Mouse (Mus musculus): ENCODE measurements around the gene Blvrb. TPM values are rescaled to one million over a fixed set of nuclear protein-coding genes. Genes with fewer than 3 reads are reported as not detected.
"Not testable (repeated sequence)": the region's sequence is repeated elsewhere in the genome, so short reads cannot be mapped to it uniquely, and the experiment has no call there.

Blvrb gene
- polyA plus RNA-seq, 1 experiment from 2014 or later: 16.8 TPM

DNA sequence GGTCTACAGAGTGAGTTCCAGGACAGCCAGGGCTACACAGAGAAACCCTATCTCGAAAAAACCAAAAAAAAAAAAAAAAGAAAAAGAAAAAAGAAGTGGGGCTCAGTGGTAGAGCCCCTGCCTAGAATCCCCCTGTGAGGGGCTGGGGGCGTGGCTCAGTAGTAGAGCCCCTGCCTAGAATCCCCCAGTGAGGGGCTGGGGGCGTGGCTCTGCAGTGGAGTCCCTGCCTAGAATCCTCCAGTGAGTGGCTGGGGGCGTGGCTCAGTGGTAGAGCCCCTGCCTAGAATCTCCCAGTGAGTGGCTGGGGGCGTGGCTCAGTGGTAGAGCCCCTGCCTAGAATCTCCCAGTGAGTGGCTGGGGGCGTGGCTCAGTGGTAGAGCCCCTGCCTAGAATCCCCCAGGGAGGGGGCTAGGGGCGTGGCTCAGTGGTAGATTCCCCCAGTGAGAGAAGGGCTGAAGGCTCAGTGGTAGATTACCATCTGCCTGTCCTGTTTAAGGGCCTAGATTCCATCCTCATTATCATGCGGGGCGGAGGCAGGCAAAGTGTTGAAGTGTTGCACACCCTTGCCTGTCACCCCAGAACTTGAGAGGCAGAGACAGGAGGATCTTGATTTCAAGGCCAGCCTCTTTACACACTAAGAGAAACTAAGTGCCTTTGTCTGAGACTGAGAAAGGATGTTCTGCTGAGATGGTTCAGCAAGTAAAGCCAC is 47.0 kb downstream of the Blvrb start:
- H3K27ac ChIP-seq (ENCODE audit: low read length); H3K9ac ChIP-seq (replicated peaks; ENCODE audit: low read depth, low read length); H3K9me3 ChIP-seq (ENCODE audit: control insufficient read depth, low read length); H3K4me2 ChIP-seq (ENCODE audit: low read length); H3K36me3 ChIP-seq (ENCODE audit: control insufficient read depth, insufficient read depth); H3K27me3 ChIP-seq (replicated peaks; ENCODE audit: control insufficient read depth, insufficient read depth, low read length); H3K4me1 ChIP-seq (replicated peaks; ENCODE audit: control insufficient read depth, insufficient read depth, low read length); ATAC-seq; H3K4me3 ChIP-seq (replicated peaks; ENCODE audit: low read length): not testable (repeated sequence)
- WGBS: 88% methylated on average over 9 of the region's 9 CpGs

DNA sequence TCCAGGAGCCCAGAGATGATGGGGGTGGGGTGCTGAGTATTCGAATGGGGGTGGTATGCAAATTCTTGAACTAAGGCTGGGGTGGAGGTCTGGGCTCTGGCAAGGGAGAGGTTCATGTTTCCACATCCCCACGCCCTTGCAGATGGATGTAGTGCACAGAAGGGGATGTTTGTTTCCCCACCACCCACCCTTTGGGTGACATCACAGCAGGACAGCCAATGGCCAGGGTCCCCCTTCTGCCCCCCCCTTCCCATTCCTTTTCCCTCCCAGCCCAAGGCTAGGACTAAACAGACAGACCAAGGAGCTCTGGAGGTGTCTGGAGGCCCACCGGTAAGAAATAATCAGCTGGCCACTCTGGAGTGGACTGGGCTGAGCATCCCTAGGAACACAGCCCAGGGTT is 51.3 kb downstream of the Blvrb start, which contains the start of gene Prx:
Prx (plus strand) TSS at position 289 of the 400 bp plus-strand sequence.
- H3K9me3 ChIP-seq (ENCODE audit: control insufficient read depth, low read length): no peaks in the 10 kb centered on the region
- H3K9ac ChIP-seq (replicated peaks; ENCODE audit: low read depth, low read length): no peak within 1 kb of the TSS
- H3K27me3 ChIP-seq (replicated peaks; ENCODE audit: control insufficient read depth, insufficient read depth, low read length): no peaks in the 10 kb centered on the region
- 56% methylated on average over 3 of the region's 3 CpGs for WGBS
- H3K27ac ChIP-seq (ENCODE audit: low read length): no peak within 1 kb of the TSS
- H3K4me3 ChIP-seq (replicated peaks; ENCODE audit: low read length): no peak within 1 kb of the TSS
- H3K4me1 ChIP-seq (replicated peaks; ENCODE audit: control insufficient read depth, insufficient read depth, low read length): no peaks in the 10 kb centered on the region
- no peak within 1 kb of the TSS for H3K4me2 ChIP-seq (ENCODE audit: low read length)
- H3K36me3 ChIP-seq (ENCODE audit: control insufficient read depth, insufficient read depth): no peaks in the 10 kb centered on the region
- ATAC-seq: no peak

DNA sequence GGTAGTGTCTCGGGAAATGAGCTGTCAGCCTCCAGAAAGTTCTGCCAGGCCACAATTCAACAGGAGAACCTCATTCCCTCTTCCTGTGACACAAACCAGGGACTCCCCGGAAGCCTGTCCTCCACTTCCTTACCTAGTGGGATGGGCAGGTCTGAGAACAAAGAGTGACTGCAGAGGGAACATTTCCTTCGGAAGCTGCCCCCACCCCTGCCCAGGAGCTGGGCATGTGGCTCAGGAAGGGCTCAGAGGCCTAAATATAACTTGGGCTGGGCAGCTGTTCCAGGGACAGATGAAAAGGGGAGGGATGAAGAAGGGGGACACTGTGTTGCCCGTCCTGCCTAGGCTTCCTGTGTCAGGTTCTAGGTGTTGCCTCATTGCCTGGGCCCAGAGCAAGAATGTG is 53.8 kb downstream of the Blvrb start:
- Histone ChIP-seq H3K4me3 (replicated peaks; ENCODE audit: low read length) (no peak overlapping the region), H3K27ac (ENCODE audit: low read length) (no peak overlapping the region), H3K4me1 (replicated peaks; ENCODE audit: control insufficient read depth, insufficient read depth, low read length) (no peaks in the 10 kb centered on the region), H3K36me3 (ENCODE audit: control insufficient read depth, insufficient read depth) (no peaks in the 10 kb centered on the region), H3K9ac (replicated peaks; ENCODE audit: low read depth, low read length) (no peak overlapping the region), H3K4me2 (ENCODE audit: low read length) (no peak overlapping the region), H3K9me3 (ENCODE audit: control insufficient read depth, low read length) (no peaks in the 10 kb centered on the region), H3K27me3 (replicated peaks; ENCODE audit: control insufficient read depth, insufficient read depth, low read length) (no peaks in the 10 kb centered on the region)
- no peak for ATAC-seq
- WGBS: 74% methylated on average over 4 of the region's 4 CpGs

DNA sequence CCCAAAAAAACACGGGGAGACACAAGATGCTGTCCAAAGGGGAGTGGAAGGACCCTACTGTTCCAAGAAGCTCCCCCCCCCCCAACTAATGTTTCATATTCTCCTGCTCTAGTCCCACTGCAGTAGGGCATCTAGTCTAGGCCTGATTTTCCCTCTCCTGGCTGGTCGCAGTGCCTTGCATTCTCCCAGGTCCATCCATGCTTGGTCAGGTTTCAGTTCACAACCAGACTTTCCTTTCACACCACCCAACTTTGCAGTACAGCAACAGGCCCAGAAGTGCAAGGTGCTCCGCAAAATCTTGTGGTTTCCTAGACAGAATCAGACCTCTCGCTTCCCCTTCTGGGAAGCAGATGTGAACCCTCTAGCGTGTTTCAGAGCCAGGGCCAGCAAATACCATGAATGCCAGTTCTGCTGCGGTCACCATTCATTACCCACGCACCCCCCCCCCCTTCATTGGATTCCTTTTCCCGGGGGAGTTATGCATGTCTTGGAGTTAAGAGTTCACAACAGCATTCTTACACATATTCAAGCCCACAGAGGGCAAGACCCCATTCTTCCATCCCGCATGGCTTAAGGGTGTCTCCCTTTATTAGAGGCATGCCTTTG is 59.1 kb downstream of the Blvrb start:
- Histone ChIP-seq H3K27ac (ENCODE audit: low read length) (no peak overlapping the region), H3K9ac (replicated peaks; ENCODE audit: low read depth, low read length) (no peak overlapping the region), H3K27me3 (replicated peaks; ENCODE audit: control insufficient read depth, insufficient read depth, low read length) (no peaks in the 10 kb centered on the region), H3K4me3 (replicated peaks; ENCODE audit: low read length) (no peak overlapping the region), H3K9me3 (ENCODE audit: control insufficient read depth, low read length) (no peaks in the 10 kb centered on the region), H3K4me1 (replicated peaks; ENCODE audit: control insufficient read depth, insufficient read depth, low read length) (peaks cover 14% of the 10 kb centered on the region), H3K36me3 (ENCODE audit: control insufficient read depth, insufficient read depth) (no peaks in the 10 kb centered on the region), H3K4me2 (ENCODE audit: low read length) (peak overlapping the region; percentile 70; the same call in 1 of the 2 replicates)
- no peak for ATAC-seq
- WGBS: 56% methylated on average over 9 of the region's 9 CpGs

DNA sequence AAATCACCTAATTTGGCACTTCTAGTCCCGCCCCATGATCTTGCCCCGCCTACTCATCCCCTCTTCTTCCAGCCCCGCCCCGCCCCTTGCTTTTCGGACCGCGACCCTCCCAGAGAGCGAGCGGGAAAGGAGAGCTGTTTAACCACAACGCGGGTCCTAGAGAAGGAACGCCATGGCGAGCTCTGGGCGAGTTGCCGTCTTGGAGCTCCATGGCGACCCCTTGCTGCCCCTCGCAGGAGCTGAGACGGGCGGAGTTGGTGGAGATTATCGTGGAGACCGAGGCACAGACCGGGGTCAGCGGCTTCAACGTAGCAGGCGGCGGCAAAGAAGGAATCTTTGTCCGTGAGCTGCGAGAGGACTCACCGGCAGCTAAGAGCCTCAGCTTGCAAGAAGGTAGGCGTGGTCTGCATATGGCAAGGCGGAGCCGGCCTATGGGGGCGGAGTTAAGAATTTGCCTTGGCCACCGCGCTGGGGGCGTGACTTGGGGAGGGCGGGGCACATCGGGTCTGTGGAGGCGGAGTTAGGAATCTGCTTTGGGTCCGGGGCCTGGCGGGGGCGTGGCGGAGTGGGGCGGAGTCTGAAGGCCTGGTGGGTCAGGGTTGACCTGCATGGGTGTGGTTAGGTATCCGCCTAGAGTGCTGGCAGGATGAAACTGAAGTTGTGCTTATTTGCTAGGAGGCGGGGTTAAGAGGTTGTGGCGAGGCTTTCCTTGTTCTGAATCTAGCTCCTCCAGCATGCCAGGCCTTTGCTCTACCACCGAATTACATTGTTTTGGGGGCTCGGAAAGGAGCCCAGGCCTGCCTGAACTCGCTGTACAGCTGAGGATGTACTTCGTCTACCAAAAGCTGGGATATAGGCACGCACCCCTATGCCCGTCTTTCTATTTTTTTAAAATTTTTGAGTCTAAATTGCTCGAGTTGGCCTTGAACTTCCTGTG is 60.2 kb downstream of the Blvrb start:
- peak; percentile 90 for ATAC-seq

DNA sequence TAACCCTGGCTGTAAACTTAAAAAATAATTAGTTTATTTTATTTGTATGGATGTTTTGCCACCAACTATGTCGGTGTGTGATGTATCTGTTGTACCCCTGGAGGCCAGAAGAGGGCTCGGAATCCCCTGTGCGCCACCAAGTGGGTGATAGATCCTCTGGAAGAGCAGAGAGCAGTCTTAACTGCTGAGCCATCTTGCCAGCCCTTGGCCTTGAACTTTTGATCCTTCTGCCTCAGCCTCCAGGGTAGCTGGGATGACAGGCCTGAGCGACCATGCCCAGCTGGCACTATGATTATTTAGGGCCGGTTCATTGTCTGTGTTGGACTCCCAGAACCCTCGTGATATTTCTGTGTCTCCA is 60.8 kb downstream of the Blvrb start:
- Histone ChIP-seq H3K4me1 (replicated peaks; ENCODE audit: control insufficient read depth, insufficient read depth, low read length) (peaks cover 14% of the 10 kb centered on the region), H3K4me3 (replicated peaks; ENCODE audit: low read length) (no peak overlapping the region; the same call in 1 of the 2 replicates), H3K36me3 (ENCODE audit: control insufficient read depth, insufficient read depth) (no peaks in the 10 kb centered on the region), H3K9me3 (ENCODE audit: control insufficient read depth, low read length) (no peaks in the 10 kb centered on the region), H3K27me3 (replicated peaks; ENCODE audit: control insufficient read depth, insufficient read depth, low read length) (no peaks in the 10 kb centered on the region), H3K4me2 (ENCODE audit: low read length) (peak overlapping the region; percentile 70), H3K9ac (replicated peaks; ENCODE audit: low read depth, low read length) (no peak overlapping the region), H3K27ac (ENCODE audit: low read length) (no peak overlapping the region)
- 23% methylated on average over 6 of the region's 6 CpGs for WGBS
- peak; percentile 59 for ATAC-seq

More for the DNA sequence above, 60.2 kb downstream of the Blvrb start:
- Histone ChIP-seq H3K27ac (ENCODE audit: low read length) (peak overlapping the region; percentile 95), H3K36me3 (ENCODE audit: control insufficient read depth, insufficient read depth) (no peaks in the 10 kb centered on the region), H3K4me1 (replicated peaks; ENCODE audit: control insufficient read depth, insufficient read depth, low read length) (peaks cover 14% of the 10 kb centered on the region), H3K9ac (replicated peaks; ENCODE audit: low read depth, low read length) (peak overlapping the region; percentile 72), H3K4me3 (replicated peaks; ENCODE audit: low read length) (peak overlapping the region; percentile 67), H3K9me3 (ENCODE audit: control insufficient read depth, low read length) (no peaks in the 10 kb centered on the region), H3K4me2 (ENCODE audit: low read length) (peak overlapping the region; percentile 70), H3K27me3 (replicated peaks; ENCODE audit: control insufficient read depth, insufficient read depth, low read length) (no peaks in the 10 kb centered on the region)
- under 1% methylated on average over 54 of the region's 54 CpGs for whole genome bisulfite sequencing

DNA sequence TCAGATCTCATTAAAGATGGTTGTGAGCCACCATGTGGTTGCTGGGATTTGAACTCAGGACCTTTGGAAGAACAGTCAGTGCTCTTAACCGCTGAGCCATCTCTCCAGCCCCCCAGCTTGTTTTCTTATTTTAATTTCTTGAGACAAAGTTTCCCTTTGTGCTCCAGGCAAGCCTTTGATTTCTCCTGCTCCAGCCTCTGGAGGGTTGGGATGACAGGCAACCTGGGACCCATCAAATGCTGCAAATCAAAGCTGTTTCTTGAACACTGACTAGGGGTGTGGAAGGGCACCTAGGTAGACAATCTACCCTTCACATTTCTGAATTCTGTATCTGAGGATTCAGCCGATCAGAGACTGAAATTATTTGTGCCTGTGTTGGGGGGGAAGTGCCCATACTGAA is 63.0 kb downstream of the Blvrb start:
- no peak overlapping the region for H3K4me3 ChIP-seq (replicated peaks; ENCODE audit: low read length)
- H3K9me3 ChIP-seq (ENCODE audit: control insufficient read depth, low read length): no peaks in the 10 kb centered on the region
- H3K27ac ChIP-seq (ENCODE audit: low read length): no peak overlapping the region
- no peak overlapping the region for H3K4me2 ChIP-seq (ENCODE audit: low read length)
- H3K4me1 ChIP-seq (replicated peaks; ENCODE audit: control insufficient read depth, insufficient read depth, low read length): peaks cover 14% of the 10 kb centered on the region
- no peaks in the 10 kb centered on the region for H3K27me3 ChIP-seq (replicated peaks; ENCODE audit: control insufficient read depth, insufficient read depth, low read length)
- WGBS: 83% methylated on average over 2 of the region's 2 CpGs
- no peaks in the 10 kb centered on the region for H3K36me3 ChIP-seq (ENCODE audit: control insufficient read depth, insufficient read depth)
- ATAC-seq: no peak
- no peak overlapping the region for H3K9ac ChIP-seq (replicated peaks; ENCODE audit: low read depth, low read length)

DNA sequence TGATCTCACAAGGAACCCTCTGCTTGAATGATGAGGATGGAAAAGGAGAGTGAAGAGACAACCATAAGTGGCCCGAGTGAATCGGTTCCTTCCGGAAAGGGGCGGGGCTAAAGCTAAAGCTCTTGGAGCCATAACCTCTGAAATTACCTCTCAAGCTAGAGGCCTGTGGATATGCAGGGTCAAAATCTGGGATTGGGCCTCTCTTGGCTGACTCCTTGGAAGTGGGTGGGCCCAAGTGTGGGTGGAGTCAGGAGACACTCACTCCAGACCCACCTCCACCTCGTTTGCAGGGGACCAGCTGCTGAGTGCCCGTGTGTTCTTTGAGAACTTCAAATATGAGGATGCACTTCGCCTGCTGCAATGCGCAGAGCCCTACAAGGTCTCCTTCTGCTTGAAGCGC is 67.2 kb downstream of the Blvrb start:
- no peak for ATAC-seq

More for the DNA sequence above, 67.2 kb downstream of the Blvrb start:
- Histone ChIP-seq H3K4me3 (replicated peaks; ENCODE audit: low read length) (no peak overlapping the region), H3K27me3 (replicated peaks; ENCODE audit: control insufficient read depth, insufficient read depth, low read length) (no peaks in the 10 kb centered on the region), H3K4me2 (ENCODE audit: low read length) (no peak overlapping the region), H3K9ac (replicated peaks; ENCODE audit: low read depth, low read length) (no peak overlapping the region), H3K9me3 (ENCODE audit: control insufficient read depth, low read length) (no peaks in the 10 kb centered on the region), H3K4me1 (replicated peaks; ENCODE audit: control insufficient read depth, insufficient read depth, low read length) (no peaks in the 10 kb centered on the region), H3K27ac (ENCODE audit: low read length) (no peak overlapping the region), H3K36me3 (ENCODE audit: control insufficient read depth, insufficient read depth) (no peaks in the 10 kb centered on the region)
- WGBS: 75% methylated on average over 9 of the region's 9 CpGs
